Mouse (Mus musculus): ENCODE data around the gene Hrh3. TPM values are rescaled to one million over a fixed set of nuclear protein-coding genes. Genes with fewer than 3 reads are reported as not detected.

Hrh3 gene
- total RNA-seq (2014; rRNA removed) (0.07 TPM in 1 of 2 replicates, not detected in the other), polyA plus RNA-seq (2012; rRNA removed) (not detected in 2 replicates)

DNA sequence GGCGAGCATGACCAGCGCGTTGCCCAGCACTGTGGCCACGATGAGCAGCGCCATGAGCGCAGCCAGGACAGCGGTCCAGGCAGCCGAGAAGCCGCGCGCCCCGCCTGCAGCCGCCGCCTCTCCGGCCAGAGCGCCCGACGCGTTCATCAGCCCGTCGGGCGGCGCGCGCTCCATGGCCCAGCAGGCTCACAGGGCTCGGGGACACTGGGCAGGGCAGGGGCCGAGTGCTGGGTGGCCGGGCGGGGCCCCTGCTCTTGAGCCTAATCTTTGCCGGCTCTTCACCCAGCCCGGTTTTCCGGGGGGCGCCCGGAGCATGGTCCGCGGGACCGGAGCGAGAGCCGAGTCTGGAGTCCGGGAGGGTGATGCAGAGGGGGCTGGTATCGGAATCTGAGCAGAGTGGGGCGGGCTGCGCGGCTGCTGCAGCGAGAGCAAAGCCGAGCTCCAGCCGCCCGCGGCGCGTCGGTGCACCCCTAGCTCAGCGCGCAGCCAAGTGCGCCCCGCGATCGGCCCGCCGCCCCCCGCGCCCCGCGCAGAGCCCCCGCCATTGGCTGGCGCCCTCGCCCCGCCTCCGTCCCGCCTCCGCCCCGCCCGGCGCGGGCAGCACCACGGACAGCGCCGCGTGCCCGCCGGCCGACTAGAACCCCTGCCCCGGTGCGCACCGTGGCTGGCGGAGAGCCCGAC is at the start of gene Hrh3:
Hrh3 (minus strand) TSS at position 511 of the 681 bp plus-strand sequence.
- Histone ChIP-seq H3K36me3 (ENCODE audit: control insufficient read depth, insufficient read depth, low read length) (no peaks in the 10 kb centered on the region), H3K79me2 (ENCODE audit: control insufficient read depth, insufficient read depth, low read length) (no peaks in the 10 kb centered on the region), H3K27me3 (ENCODE audit: control insufficient read depth, insufficient read depth, low read length) (peaks cover 27% of the 10 kb centered on the region), H3K4me3 (ENCODE audit: insufficient read depth, low read depth, low read length) (peak within 1 kb of the TSS; percentile 60; the same call in 1 of the 2 replicates), H3K9ac (ENCODE audit: low read depth, low read length) (no peak within 1 kb of the TSS), H3K27ac (replicated peaks; ENCODE audit: insufficient read depth, low read depth, low read length) (no peak within 1 kb of the TSS), H3K4me1 (ENCODE audit: control insufficient read depth, insufficient read depth, low read length) (peaks cover 5% of the 10 kb centered on the region; the same call in 1 of the 2 replicates)
- TF ChIP-seq CTCF (IDR thresholded peaks at IDR 0.05; ENCODE audit: low read depth, low read length) (no peak), POLR2A (IDR thresholded peaks at IDR 0.05; ENCODE audit: extremely low read depth, insufficient read depth, low read length) (no peak)
- DNase-seq (ENCODE audit: extremely low read depth, low read depth, low spot score), result no peak
- WGBS, result under 1% methylated on average over 74 of the region's 87 CpGs

DNA sequence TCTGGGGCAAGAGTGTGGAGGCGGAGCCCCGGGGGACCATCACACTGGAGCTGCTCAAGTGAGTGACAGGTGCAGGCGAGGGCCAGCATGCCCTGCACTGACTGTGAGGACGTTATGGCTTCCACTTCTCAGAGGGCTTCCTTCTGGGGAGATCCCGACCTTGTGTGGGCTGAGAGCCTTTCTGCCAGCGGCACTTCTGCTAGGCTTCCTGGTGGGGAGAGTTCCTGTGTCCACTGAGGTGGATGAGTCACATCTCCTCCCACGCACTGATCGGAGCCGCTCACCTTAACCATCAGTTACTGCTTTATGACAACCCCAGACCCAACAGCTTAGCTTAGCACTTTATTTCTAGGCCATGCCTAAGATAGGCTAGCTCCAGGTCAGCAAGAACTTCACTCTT is 44.3 kb upstream of the Hrh3 start:
- Histone ChIP-seq H3K9ac (ENCODE audit: low read depth, low read length) (no peak overlapping the region), H3K4me3 (ENCODE audit: insufficient read depth, low read depth, low read length) (no peak overlapping the region), H3K36me3 (ENCODE audit: control insufficient read depth, insufficient read depth, low read length) (peaks cover 51% of the 10 kb centered on the region), H3K27ac (replicated peaks; ENCODE audit: insufficient read depth, low read depth, low read length) (no peak overlapping the region), H3K27me3 (ENCODE audit: control insufficient read depth, insufficient read depth, low read length) (no peaks in the 10 kb centered on the region), H3K4me1 (ENCODE audit: control insufficient read depth, insufficient read depth, low read length) (peaks cover 2% of the 10 kb centered on the region), H3K79me2 (ENCODE audit: control insufficient read depth, insufficient read depth, low read length) (no peaks in the 10 kb centered on the region)
- TF ChIP-seq CTCF (IDR thresholded peaks at IDR 0.05; ENCODE audit: low read depth, low read length), result no peak
- TF ChIP-seq POLR2A (IDR thresholded peaks at IDR 0.05; ENCODE audit: extremely low read depth, insufficient read depth, low read length), result no peak
- no peak for DNase-seq (ENCODE audit: extremely low read depth, low read depth, low spot score)
- 84% methylated on average over 9 of the region's 9 CpGs for WGBS

- WGBS, result 92% methylated on average over 6 of the region's 6 CpGs
- Histone ChIP-seq H3K27ac (replicated peaks; ENCODE audit: insufficient read depth, low read depth, low read length) (no peak overlapping the region), H3K79me2 (ENCODE audit: control insufficient read depth, insufficient read depth, low read length) (no peaks in the 10 kb centered on the region), H3K4me3 (ENCODE audit: insufficient read depth, low read depth, low read length) (no peak overlapping the region), H3K4me1 (ENCODE audit: control insufficient read depth, insufficient read depth, low read length) (peaks cover 2% of the 10 kb centered on the region), H3K27me3 (ENCODE audit: control insufficient read depth, insufficient read depth, low read length) (no peaks in the 10 kb centered on the region), H3K9ac (ENCODE audit: low read depth, low read length) (no peak overlapping the region), H3K36me3 (ENCODE audit: control insufficient read depth, insufficient read depth, low read length) (peaks cover 46% of the 10 kb centered on the region)
- no peak for DNase-seq (ENCODE audit: extremely low read depth, low read depth, low spot score)
- no peak for TF ChIP-seq POLR2A (IDR thresholded peaks at IDR 0.05; ENCODE audit: extremely low read depth, insufficient read depth, low read length)
These were observed 43.1 kb upstream of the Hrh3 start for GRCm38 (mm10) chr2:180147379-180147778.

GRCm38 (mm10) chr2:180146091-180146490 is 41.8 kb upstream of the Hrh3 start:
- H3K36me3 ChIP-seq (ENCODE audit: control insufficient read depth, insufficient read depth, low read length), result peaks cover 48% of the 10 kb centered on the region
- H3K27ac ChIP-seq (replicated peaks; ENCODE audit: insufficient read depth, low read depth, low read length), result no peak overlapping the region

DNA sequence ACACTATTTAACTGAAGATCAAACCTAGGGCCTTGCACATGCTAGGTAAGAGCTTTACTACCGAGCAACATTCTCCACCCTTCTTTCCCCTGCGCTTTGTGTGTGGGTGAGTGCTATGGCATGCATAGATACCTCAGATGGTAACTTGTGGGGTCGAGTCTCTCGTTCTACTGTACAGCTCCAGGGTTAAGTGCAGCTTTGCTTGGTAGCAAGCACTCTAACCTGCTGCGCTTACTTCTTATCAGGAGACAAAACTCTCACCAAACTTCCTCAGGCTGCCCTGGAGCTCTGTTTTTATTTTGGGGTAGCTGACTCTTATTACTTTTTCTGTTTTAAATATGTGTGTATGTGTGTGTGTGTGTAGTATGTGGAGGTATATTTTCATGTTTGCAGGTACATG is 31.1 kb upstream of the Hrh3 start:
- Histone ChIP-seq H3K27ac (replicated peaks; ENCODE audit: insufficient read depth, low read depth, low read length) (no peak overlapping the region), H3K4me3 (ENCODE audit: insufficient read depth, low read depth, low read length) (no peak overlapping the region), H3K4me1 (ENCODE audit: control insufficient read depth, insufficient read depth, low read length) (peaks cover 2% of the 10 kb centered on the region), H3K27me3 (ENCODE audit: control insufficient read depth, insufficient read depth, low read length) (no peaks in the 10 kb centered on the region), H3K9ac (ENCODE audit: low read depth, low read length) (no peak overlapping the region), H3K36me3 (ENCODE audit: control insufficient read depth, insufficient read depth, low read length) (peaks cover 11% of the 10 kb centered on the region), H3K79me2 (ENCODE audit: control insufficient read depth, insufficient read depth, low read length) (peaks cover 19% of the 10 kb centered on the region; the same call in 1 of the 2 replicates)
- TF ChIP-seq CTCF (IDR thresholded peaks at IDR 0.05; ENCODE audit: low read depth, low read length), result no peak
- no peak for TF ChIP-seq POLR2A (IDR thresholded peaks at IDR 0.05; ENCODE audit: extremely low read depth, insufficient read depth, low read length)
- 85% methylated on average over 5 of the region's 5 CpGs for WGBS
- DNase-seq (ENCODE audit: extremely low read depth, low read depth, low spot score), result no peak

More at GRCm38 (mm10) chr2:180146091-180146490, 41.8 kb upstream of the Hrh3 start:
- no peak overlapping the region for H3K4me3 ChIP-seq (ENCODE audit: insufficient read depth, low read depth, low read length)
- H3K9ac ChIP-seq (ENCODE audit: low read depth, low read length), result no peak overlapping the region
- H3K27me3 ChIP-seq (ENCODE audit: control insufficient read depth, insufficient read depth, low read length), result no peaks in the 10 kb centered on the region
- WGBS, result 99% methylated on average over 2 of the region's 2 CpGs
- no peak for TF ChIP-seq CTCF (IDR thresholded peaks at IDR 0.05; ENCODE audit: low read depth, low read length)
- DNase-seq (ENCODE audit: extremely low read depth, low read depth, low spot score), result no peak
- no peaks in the 10 kb centered on the region for H3K79me2 ChIP-seq (ENCODE audit: control insufficient read depth, insufficient read depth, low read length)
- H3K4me1 ChIP-seq (ENCODE audit: control insufficient read depth, insufficient read depth, low read length), result no peaks in the 10 kb centered on the region

DNA sequence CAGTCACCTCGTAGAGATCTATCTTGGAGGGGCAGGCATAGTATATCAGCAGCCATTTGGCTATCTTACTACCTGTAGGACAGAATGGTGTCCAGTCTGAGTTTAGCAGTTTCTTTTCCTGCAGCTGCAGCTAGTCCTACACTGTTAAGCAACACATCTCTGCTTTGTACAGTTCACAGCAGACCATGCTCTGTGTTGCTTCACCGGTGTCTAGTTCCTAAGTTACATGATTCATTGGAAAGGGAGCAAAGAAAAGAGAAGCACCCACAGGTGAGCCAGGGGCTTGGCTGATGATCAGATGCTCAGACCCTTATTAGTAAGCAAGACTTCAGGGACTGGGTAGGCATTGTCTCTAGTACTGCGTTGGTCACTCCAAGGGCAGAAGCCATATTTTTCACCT is 29.6 kb upstream of the Hrh3 start:
- Histone ChIP-seq H3K4me3 (ENCODE audit: insufficient read depth, low read depth, low read length) (no peak overlapping the region), H3K4me1 (ENCODE audit: control insufficient read depth, insufficient read depth, low read length) (peaks cover 2% of the 10 kb centered on the region), H3K27ac (replicated peaks; ENCODE audit: insufficient read depth, low read depth, low read length) (no peak overlapping the region), H3K79me2 (ENCODE audit: control insufficient read depth, insufficient read depth, low read length) (peaks cover 24% of the 10 kb centered on the region; the same call in 1 of the 2 replicates), H3K27me3 (ENCODE audit: control insufficient read depth, insufficient read depth, low read length) (no peaks in the 10 kb centered on the region), H3K9ac (ENCODE audit: low read depth, low read length) (no peak overlapping the region), H3K36me3 (ENCODE audit: control insufficient read depth, insufficient read depth, low read length) (peaks cover 2% of the 10 kb centered on the region)
- WGBS, result 64% methylated on average over 3 of the region's 3 CpGs
- TF ChIP-seq POLR2A (IDR thresholded peaks at IDR 0.05; ENCODE audit: extremely low read depth, insufficient read depth, low read length), result no peak
- no peak for TF ChIP-seq CTCF (IDR thresholded peaks at IDR 0.05; ENCODE audit: low read depth, low read length)
- no peak for DNase-seq (ENCODE audit: extremely low read depth, low read depth, low spot score)

Data from liver, adult 2 months (tissue).